Comparison of ENCODE assay signal across 9 mouse cellular contexts in the genomic region with DNA sequence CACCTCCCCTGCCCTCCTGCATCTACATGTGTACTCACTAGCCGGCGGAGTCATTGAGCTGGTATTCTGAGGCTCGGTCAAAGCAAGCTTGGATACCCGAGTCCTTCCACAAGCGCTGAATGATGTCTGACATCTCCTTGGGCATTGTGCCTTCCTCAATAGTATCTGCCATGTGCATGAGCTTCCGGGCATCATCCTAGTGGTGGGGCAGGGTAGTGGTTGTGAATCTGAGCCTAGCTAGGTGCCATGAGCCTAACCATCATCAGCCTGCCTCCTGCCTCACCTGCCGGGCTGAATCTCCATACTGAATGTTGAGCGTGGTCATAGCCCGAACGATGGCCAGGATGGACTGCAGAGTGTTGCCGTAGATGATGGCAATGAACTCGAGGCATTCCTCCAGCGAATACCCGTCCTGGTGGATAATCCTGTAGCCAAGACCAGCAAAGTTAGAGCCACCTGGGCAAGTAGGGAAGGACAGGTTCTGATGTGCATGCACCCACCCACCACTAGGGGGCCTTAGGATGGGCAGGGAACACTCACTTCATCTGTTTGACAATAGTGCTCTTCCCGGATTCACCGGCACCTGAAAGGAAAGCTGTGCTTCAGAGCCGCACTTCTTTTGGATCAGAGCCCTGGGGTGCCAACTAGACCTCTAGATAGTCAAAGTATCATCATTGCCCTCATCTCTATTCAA. TPM values are rescaled to one million over a fixed set of nuclear protein-coding genes. Genes with fewer than 3 reads are reported as not detected.
DNase-seq lines count a peak whose midpoint lies in the region; ATAC-seq and TF ChIP-seq lines count a peak whose summit lies in the region.
"Had no signal": no experiment of that assay in that cellular context is flagged by ENCODE, and none has a peak within 500 bp of the region (broad histone marks: within the 10 kb centered on the region; RNA-seq: fewer than 3 reads in every experiment).

No protein-coding gene starts in this region.

- no peaks in the 10 kb centered on the region for H3K36me3 ChIP-seq in heart, embryonic 15.5 days
- peaks cover 3% of the 10 kb centered on the region; the same call in 1 of the 2 replicates for H3K36me3 ChIP-seq in heart, embryonic 10.5 days
- H3K36me3 ChIP-seq in G1E (replicated peaks) = no peaks in the 10 kb centered on the region
- 0 out of 2 replicates have a peak, but pooled peaks cover under 1% of the 10 kb centered on the region for H3K36me3 ChIP-seq in hindbrain, embryonic 16.5 days (ENCODE audit: control insufficient read depth, insufficient read depth, low read length)
- no peaks in the 10 kb centered on the region for H3K36me3 ChIP-seq in midbrain, embryonic 11.5 days (ENCODE audit: control insufficient read depth, insufficient read depth, low read length)

- H3K9me3 ChIP-seq in heart, embryonic 15.5 days (replicated peaks) = no peaks in the 10 kb centered on the region
- H3K9me3 ChIP-seq in heart, embryonic 10.5 days = no peaks in the 10 kb centered on the region
- no peaks in the 10 kb centered on the region for H3K9me3 ChIP-seq in G1E (replicated peaks)
- no peaks in the 10 kb centered on the region for H3K9me3 ChIP-seq in hindbrain, embryonic 16.5 days (ENCODE audit: control insufficient read depth, low read length)
- H3K9me3 ChIP-seq in midbrain, embryonic 11.5 days (ENCODE audit: control insufficient read depth, low read length) = no peaks in the 10 kb centered on the region

- no peak for DNase-seq in heart, embryonic 10.5 days (ENCODE audit: low spot score)
- no peak for DNase-seq in G1E (ENCODE audit: low spot score)
- DNase-seq in midbrain, embryonic 11.5 days (ENCODE audit: low spot score, missing footprints) = peak; percentile 90
- peak; percentile 58 to 63 for DNase-seq in thymus, postnatal 36 days
- no peak for DNase-seq in frontal cortex, postnatal 25 days (ENCODE audit: low spot score in 2 of 2)

- peaks cover 52% of the 10 kb centered on the region for H3K27me3 ChIP-seq in heart, embryonic 15.5 days
- H3K27me3 ChIP-seq in heart, embryonic 10.5 days (ENCODE audit: insufficient read depth, poor library complexity, severe bottlenecking) = peaks cover 67% of the 10 kb centered on the region
- peaks cover 67% of the 10 kb centered on the region for H3K27me3 ChIP-seq in G1E (ENCODE audit: insufficient read depth, low read length)
- H3K27me3 ChIP-seq in hindbrain, embryonic 16.5 days (replicated peaks; ENCODE audit: control insufficient read depth, insufficient read depth, low read length) = peaks cover 17% of the 10 kb centered on the region
- H3K27me3 ChIP-seq in midbrain, embryonic 11.5 days (ENCODE audit: control insufficient read depth, insufficient read depth, low read length) = peaks cover 34% of the 10 kb centered on the region

- H3K27ac ChIP-seq in heart, embryonic 15.5 days = no peak overlapping the region
- no peak overlapping the region for H3K27ac ChIP-seq in heart, embryonic 10.5 days
- H3K27ac ChIP-seq in cortical plate, adult 2 months (ENCODE audit: insufficient read depth, low read length) = no peak overlapping the region
- no peak overlapping the region for H3K27ac ChIP-seq in hindbrain, embryonic 16.5 days (ENCODE audit: low read depth, low read length)
- H3K27ac ChIP-seq in midbrain, embryonic 11.5 days (ENCODE audit: low read depth, low read length) = no peak overlapping the region

- no peak overlapping the region for H3K4me3 ChIP-seq in heart, embryonic 15.5 days
- no peak overlapping the region for H3K4me3 ChIP-seq in heart, embryonic 10.5 days
- H3K4me3 ChIP-seq in G1E (ENCODE audit: low read depth, low read length) = no peak overlapping the region
- no peak overlapping the region for H3K4me3 ChIP-seq in cortical plate, adult 2 months (ENCODE audit: insufficient read depth, low read length)
- H3K4me3 ChIP-seq in hindbrain, embryonic 16.5 days (ENCODE audit: low read length) = no peak overlapping the region
- H3K4me3 ChIP-seq in midbrain, embryonic 11.5 days (ENCODE audit: low read depth, low read length) = no peak overlapping the region
- H3K4me3 ChIP-seq: myocyte had no signal

- TF ChIP-seq POLR2A in cortical plate, adult 2 months (IDR thresholded peaks at IDR 0.05; ENCODE audit: extremely low read depth, insufficient read depth, low read length) = no peak

- H3K4me1 ChIP-seq in heart, embryonic 15.5 days (replicated peaks) = peaks cover 15% of the 10 kb centered on the region
- H3K4me1 ChIP-seq in heart, embryonic 10.5 days = peaks cover 19% of the 10 kb centered on the region
- H3K4me1 ChIP-seq in G1E (ENCODE audit: insufficient read depth, low read depth, low read length) = peaks cover 19% of the 10 kb centered on the region
- H3K4me1 ChIP-seq in cortical plate, adult 2 months (ENCODE audit: control insufficient read depth, insufficient read depth, low read length) = no peaks in the 10 kb centered on the region
- H3K4me1 ChIP-seq in hindbrain, embryonic 16.5 days (ENCODE audit: control insufficient read depth, insufficient read depth, low read depth, low read length) = peaks cover 8% of the 10 kb centered on the region
- peaks cover 14% of the 10 kb centered on the region for H3K4me1 ChIP-seq in midbrain, embryonic 11.5 days (ENCODE audit: control insufficient read depth, insufficient read depth, low read length)

- no peak for ATAC-seq in heart, embryonic 15.5 days (replicated peaks; ENCODE audit: insufficient number of reproducible peaks, insufficient read depth, low FRiP score, low read depth)
- no peak for ATAC-seq in G1E (ENCODE audit: extremely low read depth, insufficient number of reproducible peaks, low FRiP score, poor library complexity, severe bottlenecking)
- ATAC-seq in hindbrain, embryonic 16.5 days = peak; percentile 12; the same call in 1 of the 2 replicates
- no peak for ATAC-seq in midbrain, embryonic 11.5 days (ENCODE audit: low FRiP score)

- H3K4me2 ChIP-seq in heart, embryonic 15.5 days = 0 out of 2 replicates have a peak overlapping the region, but pooled peaks have one; percentile 68
- no peak overlapping the region for H3K4me2 ChIP-seq in hindbrain, embryonic 16.5 days (ENCODE audit: low read length)
- H3K4me2 ChIP-seq in midbrain, embryonic 11.5 days = no peak overlapping the region

- no peak overlapping the region for H3K9ac ChIP-seq in heart, embryonic 15.5 days
- no peak overlapping the region for H3K9ac ChIP-seq in hindbrain, embryonic 16.5 days (ENCODE audit: low read depth, low read length)
- H3K9ac ChIP-seq in midbrain, embryonic 11.5 days (ENCODE audit: low read length) = no peak overlapping the region

- 16% methylated on average over 17 of the region's 17 CpGs for WGBS in heart, embryonic 15.5 days
- 18% methylated on average over 17 of the region's 17 CpGs for WGBS in heart, embryonic 10.5 days
- 22% methylated on average over 17 of the region's 17 CpGs for WGBS in hindbrain, embryonic 16.5 days
- WGBS in midbrain, embryonic 11.5 days = 19% methylated on average over 17 of the region's 17 CpGs

- peak; percentile 56; the same call in 1 of the 2 replicates for TF ChIP-seq CTCF in G1E (IDR thresholded peaks at IDR 0.05; ENCODE audit: low read depth, low read length)
- peak; percentile 70 for TF ChIP-seq CTCF in cortical plate, adult 2 months (IDR thresholded peaks at IDR 0.05; ENCODE audit: extremely low read depth, insufficient read depth, low read length)

RNA-seq across cellular contexts. Expression of a gene that starts 2.3 kb away (rescaled TPM):
- polyA plus RNA-seq in heart, embryonic 15.5 days (2015; fragmentation: Nextera tagmentation; extraction: Ambion mirVana) = 0.53 and 0.98 TPM in 2 replicates
- polyA plus RNA-seq in heart, embryonic 10.5 days (2016; fragmentation: Nextera tagmentation; extraction: Ambion mirVana) = 1.2 and 3.2 TPM in 2 replicates
- total RNA-seq in G1E (2014; fragmentation: Nextera tagmentation) (not detected in 2 replicates), G1E (2017) (0.05 TPM in 1 of 2 replicates, not detected in the other)
- not detected in 2 replicates for polyA plus RNA-seq in G1E (2012)
- polyA plus RNA-seq in cortical plate, adult 2 months (2012; rRNA removed) = 0.40 and 0.42 TPM in 2 replicates
- 1.3 and 2.7 TPM in 2 replicates for polyA plus RNA-seq in hindbrain, embryonic 16.5 days (2015; fragmentation: Nextera tagmentation; extraction: Ambion mirVana)
- 1.1 and 1.4 TPM in 2 replicates for polyA plus RNA-seq in midbrain, embryonic 11.5 days (2014; fragmentation: Nextera tagmentation; extraction: Ambion mirVana)
- polyA plus RNA-seq: myocyte had no signal

RNA-seq across cellular contexts. Expression of a gene that starts 7.9 kb away (rescaled TPM):
- polyA plus RNA-seq in heart, embryonic 15.5 days (2015; fragmentation: Nextera tagmentation; extraction: Ambion mirVana) = 2.5 and 3.6 TPM in 2 replicates
- polyA plus RNA-seq in heart, embryonic 10.5 days (2016; fragmentation: Nextera tagmentation; extraction: Ambion mirVana) = 4.2 and 4.5 TPM in 2 replicates
- total RNA-seq in G1E (2014; fragmentation: Nextera tagmentation) (not detected in 2 replicates), G1E (2017) (0.11 and 0.12 TPM in 2 replicates)
- not detected in 2 replicates for polyA plus RNA-seq in G1E (2012)
- polyA plus RNA-seq in cortical plate, adult 2 months (2012; rRNA removed) = 134 and 156 TPM in 2 replicates
- 53.2 and 55.0 TPM in 2 replicates for polyA plus RNA-seq in hindbrain, embryonic 16.5 days (2015; fragmentation: Nextera tagmentation; extraction: Ambion mirVana)
- polyA plus RNA-seq in midbrain, embryonic 11.5 days (2014; fragmentation: Nextera tagmentation; extraction: Ambion mirVana) = 11.2 and 11.7 TPM in 2 replicates

RNA-seq across cellular contexts. Expression of a gene that starts 33.0 kb away (rescaled TPM):
- 4.1 and 7.1 TPM in 2 replicates for polyA plus RNA-seq in heart, embryonic 15.5 days (2015; fragmentation: Nextera tagmentation; extraction: Ambion mirVana)
- 4.7 and 13.2 TPM in 2 replicates for polyA plus RNA-seq in heart, embryonic 10.5 days (2016; fragmentation: Nextera tagmentation; extraction: Ambion mirVana)
- total RNA-seq in G1E (2014; fragmentation: Nextera tagmentation) = not detected in 2 replicates
- total RNA-seq in G1E (2017) = 0.11 and 0.52 TPM in 2 replicates
- polyA plus RNA-seq in G1E (2012) = 0.07 and 0.09 TPM in 2 replicates
- polyA plus RNA-seq in cortical plate, adult 2 months (2012; rRNA removed) = 29.1 and 30.1 TPM in 2 replicates
- 10.0 and 13.0 TPM in 2 replicates for polyA plus RNA-seq in hindbrain, embryonic 16.5 days (2015; fragmentation: Nextera tagmentation; extraction: Ambion mirVana)
- polyA plus RNA-seq in midbrain, embryonic 11.5 days (2014; fragmentation: Nextera tagmentation; extraction: Ambion mirVana) = 9.6 and 11.9 TPM in 2 replicates

RNA-seq across cellular contexts. Expression of a gene that starts 42.1 kb away (rescaled TPM):
- polyA plus RNA-seq in heart, embryonic 15.5 days (2015; fragmentation: Nextera tagmentation; extraction: Ambion mirVana) = 367 and 431 TPM in 2 replicates
- polyA plus RNA-seq in heart, embryonic 10.5 days (2016; fragmentation: Nextera tagmentation; extraction: Ambion mirVana) = 359 and 404 TPM in 2 replicates
- total RNA-seq in G1E (2014; fragmentation: Nextera tagmentation) (337 and 375 TPM in 2 replicates), G1E (2017) (232 TPM in 2 replicates)
- polyA plus RNA-seq in G1E (2012) = 657 and 787 TPM in 2 replicates
- 283 and 286 TPM in 2 replicates for polyA plus RNA-seq in cortical plate, adult 2 months (2012; rRNA removed)
- 302 and 317 TPM in 2 replicates for polyA plus RNA-seq in hindbrain, embryonic 16.5 days (2015; fragmentation: Nextera tagmentation; extraction: Ambion mirVana)
- polyA plus RNA-seq in midbrain, embryonic 11.5 days (2014; fragmentation: Nextera tagmentation; extraction: Ambion mirVana) = 578 and 581 TPM in 2 replicates

Comparison
In these comparisons a context has a peak if more than half of its experiments do, and no peak if none do; other contexts are left out.
1. DNase-seq: peak in midbrain, embryonic 11.5 days (single experiment) and thymus, postnatal 36 days (2 of 2); none in heart, embryonic 10.5 days (single experiment), G1E (single experiment) and frontal cortex, postnatal 25 days (0 of 2).